Mouse (Mus musculus): Measurements from ENCODE around the gene Ppp1r16b. TPM values are rescaled to one million over a fixed set of nuclear protein-coding genes. Genes with fewer than 3 reads are reported as not detected.

Ppp1r16b gene
- polyA plus RNA-seq, 1 experiment from 2014 or later: 4.0 TPM

- no peaks in the 10 kb centered on the region for H3K36me3 ChIP-seq (ENCODE audit: control insufficient read depth, insufficient read depth, low read length)
- no peak for ATAC-seq (ENCODE audit: insufficient read depth, low FRiP score, low TSS enrichment)
- H3K4me3 ChIP-seq (ENCODE audit: low read depth, low read length): no peak overlapping the region
- H3K9me3 ChIP-seq (ENCODE audit: control insufficient read depth, low read length): no peaks in the 10 kb centered on the region
- 79% methylated on average over 3 of the region's 3 CpGs for WGBS
- no peak overlapping the region for H3K9ac ChIP-seq (ENCODE audit: low read length)
- H3K4me2 ChIP-seq (ENCODE audit: low read depth): no peak overlapping the region
- no peaks in the 10 kb centered on the region for H3K27me3 ChIP-seq (ENCODE audit: control insufficient read depth, insufficient read depth, low read length)
- H3K27ac ChIP-seq (ENCODE audit: low read depth, low read length): no peak overlapping the region
- no peak for DNase-seq (ENCODE audit: low spot score)
- H3K4me1 ChIP-seq (ENCODE audit: control insufficient read depth, insufficient read depth, low read length): no peaks in the 10 kb centered on the region
Observed at GRCm38 (mm10) chr2:158659346-158659745, 5.9 kb upstream of the Ppp1r16b start.

GRCm38 (mm10) chr2:158666071-158666800 is 1.0 kb downstream of the Ppp1r16b start:
- H3K27me3 ChIP-seq (ENCODE audit: control insufficient read depth, insufficient read depth, low read length): peaks cover 18% of the 10 kb centered on the region
- H3K36me3 ChIP-seq (ENCODE audit: control insufficient read depth, insufficient read depth, low read length): no peaks in the 10 kb centered on the region
- DNase-seq (ENCODE audit: low spot score) (no peak), ATAC-seq (ENCODE audit: insufficient read depth, low FRiP score, low TSS enrichment) (no peak)
- no peak overlapping the region for H3K4me2 ChIP-seq (ENCODE audit: low read depth)
- no peak overlapping the region for H3K9ac ChIP-seq (ENCODE audit: low read length)
- no peak overlapping the region for H3K27ac ChIP-seq (ENCODE audit: low read depth, low read length)
- no peak overlapping the region for H3K4me3 ChIP-seq (ENCODE audit: low read depth, low read length)
- H3K9me3 ChIP-seq (ENCODE audit: control insufficient read depth, low read length): no peaks in the 10 kb centered on the region
- 46% methylated on average over 13 of the region's 13 CpGs for WGBS
- peaks cover 7% of the 10 kb centered on the region; the same call in 1 of the 2 replicates for H3K4me1 ChIP-seq (ENCODE audit: control insufficient read depth, insufficient read depth, low read length)

DNA sequence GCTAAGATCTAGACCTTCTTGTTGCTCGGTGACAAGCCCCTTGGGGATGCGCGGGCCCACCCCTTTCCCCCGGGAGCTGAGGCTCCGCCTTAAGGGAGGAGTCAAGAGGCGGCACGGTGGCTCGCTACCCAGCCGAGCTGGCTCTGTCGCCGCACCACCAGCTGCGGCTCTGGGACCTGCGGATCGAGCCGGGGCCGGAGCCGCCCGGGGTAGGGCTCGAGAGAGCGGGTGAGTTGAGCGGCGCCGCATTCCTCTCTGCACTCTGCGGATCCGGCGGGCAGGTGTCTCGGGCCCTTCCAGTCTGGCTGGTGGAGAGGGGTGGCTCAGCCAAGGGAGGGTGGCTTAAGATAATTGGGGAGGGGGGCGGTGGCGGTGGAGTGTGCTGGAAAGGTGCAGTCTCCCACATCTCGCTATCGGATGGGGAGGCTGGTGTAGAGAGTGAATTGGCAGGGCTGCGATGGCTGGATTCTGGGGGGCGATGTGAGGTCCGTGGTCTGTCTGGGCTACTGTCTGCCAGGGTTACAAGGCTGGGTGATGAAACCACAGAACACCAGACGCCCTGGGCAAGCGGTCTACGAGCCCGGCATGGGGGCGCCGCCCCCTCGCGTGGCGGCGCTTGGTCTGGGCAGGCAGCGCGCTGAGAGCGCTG is 1.9 kb downstream of the Ppp1r16b start:
- Histone ChIP-seq H3K27ac (ENCODE audit: low read depth, low read length) (no peak overlapping the region), H3K27me3 (ENCODE audit: control insufficient read depth, insufficient read depth, low read length) (peaks cover 18% of the 10 kb centered on the region), H3K4me2 (ENCODE audit: low read depth) (peak overlapping the region; percentile 100), H3K36me3 (ENCODE audit: control insufficient read depth, insufficient read depth, low read length) (no peaks in the 10 kb centered on the region), H3K4me3 (ENCODE audit: low read depth, low read length) (peak overlapping the region; percentile 45), H3K4me1 (ENCODE audit: control insufficient read depth, insufficient read depth, low read length) (peaks cover 7% of the 10 kb centered on the region; the same call in 1 of the 2 replicates), H3K9ac (ENCODE audit: low read length) (peak overlapping the region; percentile 51), H3K9me3 (ENCODE audit: control insufficient read depth, low read length) (no peaks in the 10 kb centered on the region)
- WGBS: under 1% methylated on average over 44 of the region's 47 CpGs
- ATAC-seq (ENCODE audit: insufficient read depth, low FRiP score, low TSS enrichment): peak; percentile 79
- DNase-seq (ENCODE audit: low spot score): peak; percentile 78

DNA sequence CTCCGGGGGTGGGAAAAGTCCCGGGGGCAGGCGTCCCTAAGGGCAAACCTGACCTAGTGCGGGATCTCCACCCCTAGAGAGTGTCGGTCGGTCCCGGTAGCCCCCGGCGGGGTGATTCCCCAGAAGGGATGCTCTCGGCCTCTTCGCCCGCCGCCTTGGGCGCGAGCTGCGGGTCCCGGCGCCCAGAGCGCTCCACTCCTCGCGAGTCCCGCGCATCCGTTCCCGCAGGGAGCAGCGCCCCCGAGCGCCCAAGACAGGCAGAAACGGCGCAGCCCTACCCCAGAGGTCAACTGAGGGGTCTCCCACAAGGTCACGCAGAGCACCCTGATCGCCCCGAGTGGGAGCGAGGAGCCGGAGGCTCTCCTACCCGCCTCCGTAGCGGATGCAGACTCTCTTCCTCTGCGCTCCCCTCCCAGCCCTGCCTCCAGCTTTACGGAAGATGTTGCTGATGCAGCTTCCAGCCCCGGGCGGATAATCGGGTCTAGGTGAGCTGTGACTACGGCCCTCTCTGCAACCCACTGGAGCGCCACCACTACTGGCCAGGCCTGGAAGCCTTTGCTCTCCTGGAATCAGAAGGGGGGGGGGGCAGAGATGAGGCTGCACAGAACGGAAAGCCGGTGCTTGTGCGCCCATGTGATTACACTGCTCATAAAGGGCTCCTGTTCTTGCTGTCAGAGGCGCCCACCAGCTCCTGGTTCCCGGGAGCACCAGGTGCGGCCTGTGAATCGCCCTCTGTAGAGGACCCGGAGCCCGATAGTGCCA is 2.7 kb downstream of the Ppp1r16b start:
- peaks cover 18% of the 10 kb centered on the region for H3K27me3 ChIP-seq (ENCODE audit: control insufficient read depth, insufficient read depth, low read length)
- H3K4me1 ChIP-seq (ENCODE audit: control insufficient read depth, insufficient read depth, low read length): peaks cover 10% of the 10 kb centered on the region
- H3K4me2 ChIP-seq (ENCODE audit: low read depth): peak overlapping the region; percentile 100
- no peaks in the 10 kb centered on the region for H3K9me3 ChIP-seq (ENCODE audit: control insufficient read depth, low read length)
- H3K27ac ChIP-seq (ENCODE audit: low read depth, low read length): no peak overlapping the region
- peak; percentile 61 for ATAC-seq (ENCODE audit: insufficient read depth, low FRiP score, low TSS enrichment)
- peak; percentile 71 for DNase-seq (ENCODE audit: low spot score)
- H3K36me3 ChIP-seq (ENCODE audit: control insufficient read depth, insufficient read depth, low read length): no peaks in the 10 kb centered on the region
- H3K4me3 ChIP-seq (ENCODE audit: low read depth, low read length): peak overlapping the region; percentile 45
- under 1% methylated on average over 54 of the region's 54 CpGs for WGBS
- H3K9ac ChIP-seq (ENCODE audit: low read length): peak overlapping the region; percentile 51

DNA sequence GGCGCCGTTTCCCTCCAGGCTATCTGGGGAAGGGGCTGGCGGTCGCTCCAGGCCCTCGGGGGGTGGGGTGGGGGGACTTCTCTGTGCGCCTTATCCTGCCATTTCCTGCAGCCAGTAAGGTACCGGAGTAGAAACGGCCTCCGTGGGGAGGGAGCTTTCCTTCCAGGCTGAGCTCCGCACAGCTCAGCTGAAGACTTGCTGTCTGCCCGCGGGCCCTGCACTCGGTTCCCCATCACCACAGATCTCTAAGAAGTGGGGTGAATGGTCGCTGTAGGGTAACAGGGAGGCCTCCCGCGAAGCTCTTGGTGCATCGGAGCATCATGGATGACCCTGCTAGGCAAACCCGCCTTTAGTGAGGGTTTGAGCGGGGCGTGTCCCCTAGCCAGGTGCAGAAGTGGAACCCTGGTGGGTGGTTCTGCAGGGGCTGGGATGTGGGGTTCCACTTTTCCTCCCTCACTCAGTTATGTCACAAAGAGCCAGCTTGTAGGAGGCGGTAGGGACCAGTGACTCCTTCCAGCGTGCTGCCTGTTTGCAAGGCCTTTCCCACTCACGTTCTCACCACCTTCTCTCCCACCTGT is 3.3 kb downstream of the Ppp1r16b start:
- DNase-seq (ENCODE audit: low spot score): no peak
- Histone ChIP-seq H3K27ac (ENCODE audit: low read depth, low read length) (no peak overlapping the region), H3K9me3 (ENCODE audit: control insufficient read depth, low read length) (no peaks in the 10 kb centered on the region), H3K4me2 (ENCODE audit: low read depth) (peak overlapping the region; percentile 100), H3K4me1 (ENCODE audit: control insufficient read depth, insufficient read depth, low read length) (peaks cover 17% of the 10 kb centered on the region), H3K4me3 (ENCODE audit: low read depth, low read length) (peak overlapping the region; percentile 45), H3K36me3 (ENCODE audit: control insufficient read depth, insufficient read depth, low read length) (no peaks in the 10 kb centered on the region), H3K27me3 (ENCODE audit: control insufficient read depth, insufficient read depth, low read length) (peaks cover 18% of the 10 kb centered on the region), H3K9ac (ENCODE audit: low read length) (peak overlapping the region; percentile 51)
- 7% methylated on average over 23 of the region's 23 CpGs for WGBS
- peak; percentile 21; the same call in 1 of the 2 replicates for ATAC-seq (ENCODE audit: insufficient read depth, low FRiP score, low TSS enrichment)

- H3K27me3 ChIP-seq (ENCODE audit: control insufficient read depth, insufficient read depth, low read length): peaks cover 18% of the 10 kb centered on the region
- no peaks in the 10 kb centered on the region for H3K9me3 ChIP-seq (ENCODE audit: control insufficient read depth, low read length)
- H3K27ac ChIP-seq (ENCODE audit: low read depth, low read length): no peak overlapping the region
- no peak overlapping the region for H3K9ac ChIP-seq (ENCODE audit: low read length)
- no peaks in the 10 kb centered on the region for H3K36me3 ChIP-seq (ENCODE audit: control insufficient read depth, insufficient read depth, low read length)
- peaks cover 17% of the 10 kb centered on the region for H3K4me1 ChIP-seq (ENCODE audit: control insufficient read depth, insufficient read depth, low read length)
- no peak for DNase-seq (ENCODE audit: low spot score)
- ATAC-seq (ENCODE audit: insufficient read depth, low FRiP score, low TSS enrichment): no peak
- WGBS: 61% methylated on average over 13 of the region's 13 CpGs
- H3K4me2 ChIP-seq (ENCODE audit: low read depth): no peak overlapping the region
- no peak overlapping the region for H3K4me3 ChIP-seq (ENCODE audit: low read depth, low read length)
Observed at GRCm38 (mm10) chr2:158669199-158670195, 4.3 kb downstream of the Ppp1r16b start.

DNA sequence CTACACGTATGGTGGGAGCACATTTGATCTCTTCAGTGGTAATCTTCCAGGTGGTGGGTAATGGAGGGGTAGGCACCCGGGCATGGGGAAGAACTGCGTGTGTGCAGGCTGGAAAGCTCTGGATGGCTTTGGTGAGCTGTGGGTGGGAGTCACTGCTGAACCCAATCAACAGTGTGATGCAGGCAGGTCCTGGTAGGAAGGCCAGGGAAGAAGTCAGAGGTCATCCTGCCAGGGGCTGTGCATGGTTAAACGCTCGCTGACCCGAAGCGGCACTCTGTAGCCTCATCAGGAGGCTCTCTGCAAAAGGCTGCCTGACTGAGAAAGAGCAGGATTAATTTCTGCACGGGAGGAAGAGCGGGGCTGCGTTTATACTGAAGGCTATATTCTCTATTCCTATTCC is 5.4 kb downstream of the Ppp1r16b start:
- no peak overlapping the region for H3K4me3 ChIP-seq (ENCODE audit: low read depth, low read length)
- no peak overlapping the region for H3K27ac ChIP-seq (ENCODE audit: low read depth, low read length)
- H3K4me2 ChIP-seq (ENCODE audit: low read depth): no peak overlapping the region
- no peaks in the 10 kb centered on the region for H3K36me3 ChIP-seq (ENCODE audit: control insufficient read depth, insufficient read depth, low read length)
- peaks cover 17% of the 10 kb centered on the region for H3K4me1 ChIP-seq (ENCODE audit: control insufficient read depth, insufficient read depth, low read length)
- no peak overlapping the region for H3K9ac ChIP-seq (ENCODE audit: low read length)
- H3K9me3 ChIP-seq (ENCODE audit: control insufficient read depth, low read length): no peaks in the 10 kb centered on the region
- no peak for DNase-seq (ENCODE audit: low spot score)
- H3K27me3 ChIP-seq (ENCODE audit: control insufficient read depth, insufficient read depth, low read length): peaks cover 18% of the 10 kb centered on the region
- WGBS: 30% methylated on average over 10 of the region's 10 CpGs
- no peak for ATAC-seq (ENCODE audit: insufficient read depth, low FRiP score, low TSS enrichment)

Measured in neural tube, embryonic 11.5 days (tissue).